Mouse (Mus musculus) hindbrain, embryonic 10.5 days (tissue): ENCODE results near the gene Gm4131. TPM values are rescaled to one million over a fixed set of nuclear protein-coding genes. Genes with fewer than 3 reads are reported as not detected.

Source experiments
- DNase-seq: peaks from one replicate; pipeline ENCODE4 v3.0.0-alpha.2; 2017; ENCODE audit warnings: low spot score
- H3K27ac ChIP-seq: fragments of 300-500 bp; sonication (generic); 2 replicates; pipeline ENCODE4 v1.5.1; 2016; ENCODE audit warnings: mild to moderate bottlenecking, moderate library complexity
- H3K27me3 ChIP-seq: fragments of 300-500 bp; sonication (generic); 2 replicates; pipeline ENCODE4 v1.6.1; 2016; ENCODE audit warnings: mild to moderate bottlenecking; ENCODE audit not compliant: poor library complexity, insufficient read depth, severe bottlenecking
- H3K36me3 ChIP-seq: fragments of 300-500 bp; sonication (generic); 2 replicates; pipeline ENCODE4 v1.6.1; 2016; ENCODE audit warnings: mild to moderate bottlenecking, moderate library complexity
- H3K4me1 ChIP-seq: fragments of 300-500 bp; sonication (generic); replicated peaks from 2 replicates; pipeline ENCODE4 v1.6.1; 2016; ENCODE audit warnings: mild to moderate bottlenecking
- H3K4me3 ChIP-seq: fragments of 300-500 bp; sonication (generic); 2 replicates; pipeline ENCODE4 v1.5.1; 2016; ENCODE audit warnings: mild to moderate bottlenecking, moderate library complexity
- H3K9me3 ChIP-seq: fragments of 300-500 bp; sonication (generic); 2 replicates; pipeline ENCODE4 v1.6.1; 2016; ENCODE audit warnings: mild to moderate bottlenecking, moderate library complexity
- WGBS: fragments of 180-500 bp; shearing (Covaris S2); methylation state at CpG from one replicate; pipeline ENCODE4 v1.1.7; 2016; 5-methylcytosine and 5-hydroxymethylcytosine counted together
- polyA plus RNA-seq: library from polyadenylated mRNA; unstranded; fragments of >200 nt; fragmentation: Nextera tagmentation; extraction: Ambion mirVana; gene quantifications from 2 replicates; pipeline ENCODE4 v1.2.1, GENCODE M21; 2016

The Gm4131 gene
- polyA plus RNA-seq, 1 experiment from 2014 or later, result not detected

DNA sequence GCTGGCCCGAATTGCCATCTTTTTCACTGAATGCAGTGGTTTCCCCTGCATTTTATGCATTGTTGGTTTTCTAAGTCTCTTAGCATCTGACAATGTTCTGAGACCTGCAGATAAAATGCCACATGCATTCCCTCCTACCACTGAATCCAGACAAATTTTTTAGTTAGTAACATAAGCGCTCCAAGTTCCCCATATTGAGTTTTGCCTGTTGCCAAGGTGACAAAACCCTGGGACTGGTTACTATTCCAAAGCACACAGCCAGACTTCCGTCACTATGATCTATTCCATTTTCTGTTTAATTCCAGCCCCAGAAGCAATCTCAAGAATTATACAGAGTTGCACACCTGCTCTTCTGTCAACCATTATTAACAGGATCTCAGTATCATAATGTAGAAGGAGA, 26.9 kb downstream of the Gm4131 start:
- no peaks in the 10 kb centered on the region for H3K36me3 ChIP-seq
- no peak overlapping the region for H3K27ac ChIP-seq
- DNase-seq, result no peak
- no peaks in the 10 kb centered on the region for H3K27me3 ChIP-seq
- no peaks in the 10 kb centered on the region for H3K9me3 ChIP-seq
- no peak overlapping the region for H3K4me3 ChIP-seq
- H3K4me1 ChIP-seq, result 0 out of 2 replicates have a peak, but pooled peaks cover 3% of the 10 kb centered on the region
- 84% methylated on average over 3 of the region's 3 CpGs for WGBS

DNA sequence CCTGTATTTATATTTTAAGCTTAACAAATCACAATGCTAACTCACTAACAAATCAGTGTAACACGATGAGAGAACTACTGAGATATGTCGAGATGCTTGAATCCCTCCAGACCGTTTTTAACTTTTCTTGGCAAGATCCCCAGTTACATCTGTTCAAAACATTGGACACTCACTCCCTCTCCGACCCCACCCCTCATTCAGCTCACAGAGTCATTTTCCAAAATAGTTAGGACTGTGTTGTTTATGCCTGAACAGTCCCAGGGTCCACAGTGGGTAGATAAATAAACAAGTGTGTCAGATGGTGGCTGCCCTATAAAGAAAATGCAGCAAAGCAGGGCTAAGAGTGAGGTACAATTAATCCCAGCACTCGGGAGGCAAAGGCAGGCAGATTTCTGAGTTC, 29.7 kb downstream of the Gm4131 start:
- H3K4me3 ChIP-seq, result no peak overlapping the region
- H3K36me3 ChIP-seq, result no peaks in the 10 kb centered on the region
- H3K27me3 ChIP-seq, result no peaks in the 10 kb centered on the region
- DNase-seq, result no peak
- H3K4me1 ChIP-seq, result 0 out of 2 replicates have a peak, but pooled peaks cover 3% of the 10 kb centered on the region
- no peak overlapping the region for H3K27ac ChIP-seq
- H3K9me3 ChIP-seq, result no peaks in the 10 kb centered on the region
- 78% methylated on average over 5 of the region's 5 CpGs for WGBS

DNA sequence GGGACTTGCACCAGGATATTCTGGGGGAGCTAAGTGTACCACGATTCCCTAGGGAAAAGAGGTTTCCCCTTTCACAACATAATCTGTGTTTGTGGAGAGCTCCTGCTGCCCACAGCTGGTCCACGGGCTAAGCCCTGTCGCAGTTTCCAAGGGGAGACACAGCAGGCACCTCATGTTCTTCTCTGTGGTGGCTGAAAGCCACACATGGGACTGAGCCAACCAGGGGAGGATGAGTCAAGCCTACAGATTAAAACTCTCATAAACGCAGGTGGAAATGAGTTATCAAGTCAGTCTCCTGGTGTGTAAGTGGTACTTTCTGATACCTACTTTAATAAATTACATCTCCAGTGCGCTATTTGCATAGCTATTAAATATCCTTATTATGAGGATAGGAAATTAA, 30.6 kb downstream of the Gm4131 start:
- Histone ChIP-seq H3K4me3 (no peak overlapping the region), H3K27me3 (no peaks in the 10 kb centered on the region), H3K4me1 (0 out of 2 replicates have a peak, but pooled peaks cover 3% of the 10 kb centered on the region), H3K9me3 (no peaks in the 10 kb centered on the region), H3K27ac (no peak overlapping the region), H3K36me3 (no peaks in the 10 kb centered on the region)
- WGBS, result 59% methylated on average over 5 of the region's 5 CpGs
- no peak for DNase-seq

DNA sequence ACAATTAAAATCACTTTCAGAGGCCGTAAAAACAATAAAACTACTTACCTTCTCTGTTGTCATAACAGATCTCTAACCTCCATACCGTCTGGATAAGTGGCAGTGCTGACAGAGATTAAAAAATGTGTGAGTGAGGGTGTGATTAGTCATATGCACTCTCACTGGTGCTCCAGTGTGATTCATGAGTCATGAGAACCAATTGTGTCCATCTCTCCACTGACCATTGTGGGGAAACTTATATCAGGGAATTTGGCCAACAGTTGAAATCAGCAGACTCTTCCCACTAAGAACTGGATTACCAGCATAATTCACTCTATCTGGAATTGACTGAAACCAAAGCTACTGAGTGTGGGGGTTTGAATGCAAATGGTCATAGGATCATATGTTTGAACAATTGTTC, 35.8 kb downstream of the Gm4131 start:
- Histone ChIP-seq H3K27me3 (no peaks in the 10 kb centered on the region), H3K9me3 (no peaks in the 10 kb centered on the region), H3K4me3 (no peak overlapping the region), H3K36me3 (no peaks in the 10 kb centered on the region), H3K27ac (no peak overlapping the region), H3K4me1 (0 out of 2 replicates have a peak, but pooled peaks cover under 1% of the 10 kb centered on the region)
- DNase-seq, result no peak
- 71% methylated on average over 2 of the region's 2 CpGs for WGBS

DNA sequence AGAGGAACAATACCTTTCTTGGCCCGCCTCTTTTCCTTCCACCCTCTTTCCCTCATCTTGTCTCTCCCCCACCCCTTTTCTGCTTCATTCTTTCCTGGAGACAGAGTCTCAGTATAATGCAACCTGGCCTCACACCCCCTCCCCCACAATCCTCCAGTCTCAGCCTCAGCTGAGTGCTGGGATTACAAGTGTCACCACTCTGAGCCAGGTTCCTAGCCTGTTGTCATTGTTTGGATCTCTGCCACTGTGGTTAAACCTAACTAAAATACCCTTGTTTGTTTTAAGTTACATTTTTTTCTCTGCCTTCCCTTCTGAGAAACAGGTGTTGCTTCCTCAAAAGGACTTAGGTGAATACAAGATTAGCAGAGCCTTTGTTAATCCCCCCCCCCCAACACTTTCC, 53.9 kb downstream of the Gm4131 start:
- no peaks in the 10 kb centered on the region for H3K27me3 ChIP-seq
- no peaks in the 10 kb centered on the region for H3K9me3 ChIP-seq
- WGBS, result 60% methylated on average over 1 of the region's 1 CpGs
- DNase-seq, result no peak
- no peak overlapping the region for H3K27ac ChIP-seq
- no peaks in the 10 kb centered on the region for H3K36me3 ChIP-seq
- H3K4me1 ChIP-seq, result peaks cover 17% of the 10 kb centered on the region
- no peak overlapping the region for H3K4me3 ChIP-seq

DNA sequence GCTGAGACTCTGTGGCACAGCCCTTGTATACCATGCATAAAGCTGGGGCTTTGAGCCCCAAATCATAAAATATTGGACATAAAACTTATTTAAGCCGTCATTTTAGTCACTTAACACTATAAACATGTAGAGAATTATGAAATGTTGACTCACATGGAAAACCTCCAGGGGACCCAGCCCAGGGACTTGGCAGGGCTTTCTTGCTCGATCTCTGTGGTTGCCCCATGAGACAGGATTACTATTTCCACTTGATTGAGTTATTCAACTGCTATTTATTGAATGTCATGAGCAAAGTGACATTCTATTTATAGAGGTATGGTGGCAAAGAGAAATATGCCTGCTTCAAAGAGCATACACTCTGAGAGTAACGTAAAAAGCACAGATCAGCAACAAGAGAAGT, 57.4 kb downstream of the Gm4131 start:
- Histone ChIP-seq H3K27me3 (no peaks in the 10 kb centered on the region), H3K27ac (no peak overlapping the region), H3K4me1 (peaks cover 17% of the 10 kb centered on the region), H3K9me3 (no peaks in the 10 kb centered on the region), H3K36me3 (no peaks in the 10 kb centered on the region), H3K4me3 (no peak overlapping the region)
- no peak for DNase-seq
- 82% methylated on average over 3 of the region's 3 CpGs for WGBS

DNA sequence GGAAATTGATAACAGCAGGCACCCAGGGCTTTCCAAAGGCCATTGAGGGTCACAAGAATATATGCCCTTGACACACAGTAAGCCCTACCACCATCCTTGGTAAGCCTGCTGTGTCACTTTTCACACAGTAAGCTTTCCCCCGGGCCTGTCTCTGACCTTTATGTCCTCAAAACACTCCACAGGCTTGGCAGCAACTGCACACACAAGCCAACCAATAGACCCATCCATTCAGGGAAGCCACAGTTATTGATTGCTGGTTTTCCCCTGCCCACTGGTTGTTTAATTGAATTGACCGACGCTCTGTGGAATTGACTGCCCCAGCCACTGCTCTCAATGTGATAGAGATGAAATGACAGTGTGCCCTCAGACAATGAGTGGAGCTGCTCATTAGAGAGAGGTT, 60.5 kb downstream of the Gm4131 start:
- Histone ChIP-seq H3K36me3 (no peaks in the 10 kb centered on the region), H3K27me3 (no peaks in the 10 kb centered on the region), H3K4me3 (no peak overlapping the region), H3K4me1 (no peaks in the 10 kb centered on the region), H3K9me3 (no peaks in the 10 kb centered on the region), H3K27ac (no peak overlapping the region)
- WGBS, result 82% methylated on average over 3 of the region's 3 CpGs
- no peak for DNase-seq

DNA sequence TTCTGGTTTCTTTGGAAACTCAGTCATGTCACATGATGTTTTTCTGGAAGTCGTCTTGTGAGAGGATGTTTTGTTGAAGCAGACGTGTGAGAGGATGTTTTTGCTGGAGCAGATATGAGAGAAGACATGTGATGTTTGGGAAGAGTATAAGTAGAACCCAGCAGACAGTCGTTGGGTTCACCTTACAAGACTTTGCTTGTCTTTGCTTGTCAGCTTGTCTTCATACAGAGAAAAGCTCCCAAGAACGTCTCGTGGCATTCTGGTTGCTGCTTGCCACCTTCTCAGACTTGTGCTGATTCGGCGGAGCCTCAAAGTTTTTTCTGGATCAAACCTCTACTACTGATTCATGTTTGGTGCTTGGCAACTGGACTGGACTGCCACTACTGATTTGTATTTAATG, 69.3 kb downstream of the Gm4131 start:
- no peaks in the 10 kb centered on the region for H3K27me3 ChIP-seq
- no peaks in the 10 kb centered on the region for H3K36me3 ChIP-seq
- H3K9me3 ChIP-seq, result no peaks in the 10 kb centered on the region
- WGBS, result 85% methylated on average over 7 of the region's 7 CpGs
- H3K27ac ChIP-seq, result no peak overlapping the region
- no peak for DNase-seq
- 0 out of 2 replicates have a peak, but pooled peaks cover 3% of the 10 kb centered on the region for H3K4me1 ChIP-seq
- no peak overlapping the region for H3K4me3 ChIP-seq

DNA sequence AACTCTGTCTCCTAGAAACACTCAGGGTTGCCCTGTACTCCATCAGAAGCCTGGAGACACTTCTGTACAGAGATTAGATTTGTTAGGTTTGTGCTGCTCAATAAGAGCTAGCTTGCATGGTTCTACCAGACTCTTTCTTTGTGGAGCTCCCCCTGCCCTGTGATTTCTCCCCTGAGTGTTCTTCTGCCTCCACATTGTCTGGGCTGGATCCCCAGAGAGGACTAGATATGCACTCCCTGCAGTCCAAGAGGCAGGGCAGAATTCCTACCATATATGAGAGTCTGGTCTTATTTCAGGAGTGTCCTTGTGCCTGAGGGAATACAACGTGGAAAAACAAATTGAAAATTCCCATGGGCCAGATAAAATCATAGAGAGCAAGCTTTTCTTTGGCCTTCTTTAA, 70.2 kb downstream of the Gm4131 start:
- no peaks in the 10 kb centered on the region for H3K36me3 ChIP-seq
- no peaks in the 10 kb centered on the region for H3K9me3 ChIP-seq
- no peaks in the 10 kb centered on the region for H3K27me3 ChIP-seq
- 67% methylated on average over 1 of the region's 1 CpGs for WGBS
- H3K4me3 ChIP-seq, result no peak overlapping the region
- 0 out of 2 replicates have a peak, but pooled peaks cover 4% of the 10 kb centered on the region for H3K4me1 ChIP-seq
- no peak for DNase-seq
- H3K27ac ChIP-seq, result no peak overlapping the region

DNA sequence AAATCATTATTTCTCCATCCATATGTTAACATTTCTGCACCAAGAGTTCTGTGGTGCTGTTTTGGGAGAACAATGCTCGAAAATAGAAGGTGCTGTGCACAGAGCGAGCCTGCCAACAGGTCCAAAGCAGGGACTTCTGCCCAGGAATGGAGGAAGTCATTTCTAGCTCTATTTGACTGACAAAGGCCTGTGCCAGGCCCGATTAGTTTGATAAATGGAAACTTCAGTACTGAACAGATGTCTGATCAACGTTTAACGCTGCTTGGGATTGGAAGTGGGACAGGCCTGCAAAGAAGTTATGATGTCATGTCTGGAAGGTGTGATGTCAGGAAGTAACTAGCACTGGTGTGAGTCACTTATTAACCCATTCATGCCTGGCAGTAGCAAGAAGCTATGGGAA, 73.3 kb downstream of the Gm4131 start:
- Histone ChIP-seq H3K4me3 (no peak overlapping the region), H3K27ac (no peak overlapping the region), H3K36me3 (no peaks in the 10 kb centered on the region), H3K27me3 (no peaks in the 10 kb centered on the region), H3K4me1 (0 out of 2 replicates have a peak, but pooled peaks cover 4% of the 10 kb centered on the region), H3K9me3 (no peaks in the 10 kb centered on the region)
- no peak for DNase-seq
- 83% methylated on average over 5 of the region's 5 CpGs for WGBS

DNA sequence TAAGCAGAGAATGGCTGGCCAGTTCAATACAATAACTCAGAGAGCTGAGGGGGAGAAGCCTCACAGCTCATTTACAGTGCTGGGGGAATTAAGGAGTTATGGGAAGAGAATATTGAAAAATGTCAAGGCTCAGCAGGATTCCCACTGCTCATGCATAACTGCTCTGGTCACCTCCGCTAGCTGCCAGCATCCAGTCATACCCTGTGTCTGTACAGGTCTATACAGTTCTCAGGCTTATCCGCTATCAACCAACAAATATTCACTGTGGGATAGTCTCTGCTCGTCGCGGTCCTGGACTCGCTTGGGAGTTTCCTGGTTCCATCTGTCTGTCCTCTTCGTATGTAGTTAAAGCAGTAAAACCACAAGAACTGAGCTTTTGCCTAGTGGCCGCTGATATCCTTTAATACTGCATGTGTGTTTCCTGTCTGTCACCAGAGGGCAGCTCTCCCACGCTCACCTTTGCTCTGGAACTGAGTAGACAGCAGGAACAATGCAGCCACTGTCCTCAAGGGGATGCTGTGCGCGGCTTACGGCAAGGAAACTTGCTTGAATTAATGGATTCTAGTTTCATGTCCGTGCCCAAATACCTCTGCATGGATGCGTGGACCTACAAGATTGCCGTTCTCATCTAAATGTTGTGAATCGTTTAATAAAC, 74.4 kb downstream of the Gm4131 start:
- no peaks in the 10 kb centered on the region for H3K9me3 ChIP-seq
- no peaks in the 10 kb centered on the region for H3K36me3 ChIP-seq
- DNase-seq, result peak; percentile 80
- no peak overlapping the region for H3K4me3 ChIP-seq
- no peaks in the 10 kb centered on the region for H3K27me3 ChIP-seq
- 0 out of 2 replicates have a peak, but pooled peaks cover 4% of the 10 kb centered on the region for H3K4me1 ChIP-seq
- 41% methylated on average over 16 of the region's 16 CpGs for WGBS
- no peak overlapping the region for H3K27ac ChIP-seq

DNA sequence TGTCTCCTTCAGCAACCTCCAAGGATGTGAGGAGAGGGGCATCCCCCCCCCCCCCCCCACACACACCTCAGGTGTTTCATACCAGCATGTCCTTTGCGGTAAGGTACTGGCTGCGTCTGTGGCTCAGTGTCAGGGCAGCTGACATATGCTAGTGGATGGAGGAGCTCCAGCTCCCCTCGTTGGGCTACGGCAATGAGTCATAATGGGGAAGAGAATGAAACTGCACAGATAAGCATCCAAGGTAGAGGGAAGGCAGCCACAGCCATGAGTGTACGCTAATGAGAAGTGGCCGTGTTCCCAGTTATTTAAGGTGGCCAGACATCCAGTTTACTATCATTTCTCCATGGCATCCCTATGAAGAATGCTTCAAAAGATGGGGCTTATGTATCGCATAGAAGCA, 78.5 kb downstream of the Gm4131 start:
- Histone ChIP-seq H3K27me3 (no peaks in the 10 kb centered on the region), H3K36me3 (no peaks in the 10 kb centered on the region), H3K4me1 (0 out of 2 replicates have a peak, but pooled peaks cover 4% of the 10 kb centered on the region), H3K27ac (no peak overlapping the region), H3K9me3 (no peaks in the 10 kb centered on the region), H3K4me3 (no peak overlapping the region)
- 93% methylated on average over 7 of the region's 7 CpGs for WGBS
- DNase-seq, result no peak

DNA sequence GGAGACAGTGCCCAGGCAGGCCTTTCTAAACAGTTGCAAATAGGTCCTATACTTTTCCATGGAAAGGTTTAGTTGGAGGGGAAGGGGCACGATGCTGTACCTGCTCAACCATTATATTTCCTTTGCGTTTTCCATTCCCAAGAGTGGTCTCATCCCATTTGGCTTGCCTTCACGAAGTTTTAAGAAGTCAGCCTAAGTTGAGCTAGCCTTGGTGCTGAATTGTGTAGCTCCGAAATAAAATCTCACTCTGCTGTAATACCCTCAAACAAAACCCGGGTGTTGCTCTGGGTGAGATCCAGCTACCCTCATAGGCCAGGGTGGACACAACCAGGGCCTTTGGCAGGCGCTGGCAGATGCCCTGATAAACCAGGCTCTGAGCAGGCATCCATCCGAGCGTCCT, 85.3 kb downstream of the Gm4131 start:
- no peak overlapping the region for H3K4me3 ChIP-seq
- DNase-seq, result no peak
- H3K9me3 ChIP-seq, result no peaks in the 10 kb centered on the region
- WGBS, result 53% methylated on average over 8 of the region's 8 CpGs
- no peak overlapping the region for H3K27ac ChIP-seq
- H3K4me1 ChIP-seq, result 0 out of 2 replicates have a peak, but pooled peaks cover 3% of the 10 kb centered on the region
- no peaks in the 10 kb centered on the region for H3K27me3 ChIP-seq
- no peaks in the 10 kb centered on the region for H3K36me3 ChIP-seq

DNA sequence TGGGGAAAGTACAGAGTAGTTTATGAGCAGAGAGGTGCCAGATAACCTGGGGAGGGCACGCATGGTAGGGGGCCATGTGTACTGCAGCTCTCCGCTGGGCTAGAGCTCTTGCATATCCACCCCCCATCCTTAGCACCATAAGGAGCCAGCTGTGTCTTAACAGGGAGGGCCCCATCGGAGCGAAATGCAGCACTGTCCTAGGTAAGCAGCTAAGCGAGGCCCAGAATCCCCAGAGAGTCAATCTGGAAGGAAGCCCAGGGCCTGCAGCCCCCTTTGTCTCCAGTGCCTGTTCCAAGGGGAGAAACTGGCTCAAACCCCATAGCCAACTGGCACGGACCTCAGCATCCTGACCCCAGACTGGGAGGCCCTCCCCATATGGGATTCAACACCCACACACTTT, 87.3 kb downstream of the Gm4131 start:
- Histone ChIP-seq H3K36me3 (no peaks in the 10 kb centered on the region), H3K27ac (no peak overlapping the region)
- WGBS, result 65% methylated on average over 6 of the region's 6 CpGs

More for the DNA sequence above, 87.3 kb downstream of the Gm4131 start:
- Histone ChIP-seq H3K4me3 (no peak overlapping the region), H3K27me3 (no peaks in the 10 kb centered on the region), H3K4me1 (0 out of 2 replicates have a peak, but pooled peaks cover 3% of the 10 kb centered on the region), H3K9me3 (no peaks in the 10 kb centered on the region)
- no peak for DNase-seq
